Mouse (Mus musculus): ENCODE data around the gene Rpl5. TPM values are rescaled to one million over a fixed set of nuclear protein-coding genes. Genes with fewer than 3 reads are reported as not detected.
A peak's percentile ranks its signal among the peaks of the same experiment; 100 is the strongest.

The Rpl5 gene
- polyA plus RNA-seq, 1 experiment = not detected

GRCm38 (mm10) chr5:107867970-107868904 is 32.1 kb upstream of the Rpl5 start:
- no peaks in the 10 kb centered on the region for H3K4me1 ChIP-seq (ENCODE audit: control insufficient read depth, insufficient read depth, low read length)
- WGBS = under 1% methylated on average over 82 of the region's 82 CpGs
- 0 out of 2 replicates have a peak overlapping the region, but pooled peaks have one; percentile 16 for H3K27ac ChIP-seq (ENCODE audit: insufficient read depth, low read depth, low read length)
- no peak for TF ChIP-seq CTCF (IDR thresholded peaks at IDR 0.05; ENCODE audit: insufficient read depth, low read depth, low read length)
- TF ChIP-seq POLR2A (IDR thresholded peaks at IDR 0.05; ENCODE audit: insufficient read depth, low read depth, low read length) = no peak
- H3K4me3 ChIP-seq (ENCODE audit: insufficient read depth, low read depth, low read length) = peak overlapping the region; percentile 77

- WGBS = under 1% methylated on average over 58 of the region's 58 CpGs
- TF ChIP-seq CTCF (IDR thresholded peaks at IDR 0.05; ENCODE audit: insufficient read depth, low read depth, low read length) (no peak), POLR2A (IDR thresholded peaks at IDR 0.05; ENCODE audit: insufficient read depth, low read depth, low read length) (peak; percentile 59; the same call in 1 of the 2 replicates)
- Histone ChIP-seq H3K27ac (ENCODE audit: insufficient read depth, low read depth, low read length) (0 out of 2 replicates have a peak overlapping the region, but pooled peaks have one; percentile 16), H3K4me3 (ENCODE audit: insufficient read depth, low read depth, low read length) (peak overlapping the region; percentile 77), H3K4me1 (ENCODE audit: control insufficient read depth, insufficient read depth, low read length) (peaks cover 2% of the 10 kb centered on the region; the same call in 1 of the 2 replicates)
Measured at GRCm38 (mm10) chr5:107868905-107869424, 31.3 kb upstream of the Rpl5 start.

GRCm38 (mm10) chr5:107869701-107870100 is 30.6 kb upstream of the Rpl5 start:
- TF ChIP-seq CTCF (IDR thresholded peaks at IDR 0.05; ENCODE audit: insufficient read depth, low read depth, low read length) (no peak), POLR2A (IDR thresholded peaks at IDR 0.05; ENCODE audit: insufficient read depth, low read depth, low read length) (no peak)
- Histone ChIP-seq H3K4me1 (ENCODE audit: control insufficient read depth, insufficient read depth, low read length) (peaks cover 2% of the 10 kb centered on the region; the same call in 1 of the 2 replicates), H3K27ac (ENCODE audit: insufficient read depth, low read depth, low read length) (no peak overlapping the region), H3K4me3 (ENCODE audit: insufficient read depth, low read depth, low read length) (no peak overlapping the region)
- 63% methylated on average over 2 of the region's 2 CpGs for WGBS

GRCm38 (mm10) chr5:107873330-107873729 is 27.0 kb upstream of the Rpl5 start:
- Histone ChIP-seq H3K4me1 (ENCODE audit: control insufficient read depth, insufficient read depth, low read length) (peaks cover 2% of the 10 kb centered on the region; the same call in 1 of the 2 replicates), H3K4me3 (ENCODE audit: insufficient read depth, low read depth, low read length) (no peak overlapping the region), H3K27ac (ENCODE audit: insufficient read depth, low read depth, low read length) (no peak overlapping the region)
- TF ChIP-seq CTCF (IDR thresholded peaks at IDR 0.05; ENCODE audit: insufficient read depth, low read depth, low read length) (no peak), POLR2A (IDR thresholded peaks at IDR 0.05; ENCODE audit: insufficient read depth, low read depth, low read length) (no peak)
- 74% methylated on average over 6 of the region's 6 CpGs for WGBS

GRCm38 (mm10) chr5:107873886-107874302 is 26.4 kb upstream of the Rpl5 start:
- TF ChIP-seq CTCF (IDR thresholded peaks at IDR 0.05; ENCODE audit: insufficient read depth, low read depth, low read length) (no peak), POLR2A (IDR thresholded peaks at IDR 0.05; ENCODE audit: insufficient read depth, low read depth, low read length) (no peak)
- 26% methylated on average over 7 of the region's 7 CpGs for WGBS
- no peak overlapping the region for H3K27ac ChIP-seq (ENCODE audit: insufficient read depth, low read depth, low read length)
- no peak overlapping the region for H3K4me3 ChIP-seq (ENCODE audit: insufficient read depth, low read depth, low read length)
- H3K4me1 ChIP-seq (ENCODE audit: control insufficient read depth, insufficient read depth, low read length) = peaks cover 2% of the 10 kb centered on the region; the same call in 1 of the 2 replicates

- no peak within 1 kb of the TSS for H3K4me3 ChIP-seq (ENCODE audit: insufficient read depth, low read depth, low read length)
- WGBS = 24% methylated on average over 4 of the region's 4 CpGs
- no peak within 1 kb of the TSS for H3K27ac ChIP-seq (ENCODE audit: insufficient read depth, low read depth, low read length)
- TF ChIP-seq POLR2A (IDR thresholded peaks at IDR 0.05; ENCODE audit: insufficient read depth, low read depth, low read length) (no peak), CTCF (IDR thresholded peaks at IDR 0.05; ENCODE audit: insufficient read depth, low read depth, low read length) (no peak)
- peaks cover 2% of the 10 kb centered on the region; the same call in 1 of the 2 replicates for H3K4me1 ChIP-seq (ENCODE audit: control insufficient read depth, insufficient read depth, low read length)
Measured at GRCm38 (mm10) chr5:107874561-107875260, 25.6 kb upstream of the Rpl5 start, which contains the start of gene Evi5. Gene Evi5, minus strand, starts transcription at chr5:107875107.

- Histone ChIP-seq H3K4me1 (ENCODE audit: control insufficient read depth, insufficient read depth, low read length) (peaks cover 2% of the 10 kb centered on the region; the same call in 1 of the 2 replicates), H3K27ac (ENCODE audit: insufficient read depth, low read depth, low read length) (no peak overlapping the region), H3K4me3 (ENCODE audit: insufficient read depth, low read depth, low read length) (no peak overlapping the region)
- TF ChIP-seq CTCF (IDR thresholded peaks at IDR 0.05; ENCODE audit: insufficient read depth, low read depth, low read length) (no peak), POLR2A (IDR thresholded peaks at IDR 0.05; ENCODE audit: insufficient read depth, low read depth, low read length) (no peak)
Measured at GRCm38 (mm10) chr5:107875261-107875611, 25.1 kb upstream of the Rpl5 start.

- TF ChIP-seq POLR2A (IDR thresholded peaks at IDR 0.05; ENCODE audit: insufficient read depth, low read depth, low read length) = no peak
- no peak for TF ChIP-seq CTCF (IDR thresholded peaks at IDR 0.05; ENCODE audit: insufficient read depth, low read depth, low read length)
- H3K27ac ChIP-seq (ENCODE audit: insufficient read depth, low read depth, low read length) = no peak overlapping the region
- H3K4me1 ChIP-seq (ENCODE audit: control insufficient read depth, insufficient read depth, low read length) = peaks cover 2% of the 10 kb centered on the region; the same call in 1 of the 2 replicates
- no peak overlapping the region for H3K4me3 ChIP-seq (ENCODE audit: insufficient read depth, low read depth, low read length)
- 91% methylated on average over 1 of the region's 1 CpGs for WGBS
Measured at GRCm38 (mm10) chr5:107877053-107877452, 23.2 kb upstream of the Rpl5 start.
